Mouse (Mus musculus): Measurements from ENCODE around the gene Dolk.

DNA sequence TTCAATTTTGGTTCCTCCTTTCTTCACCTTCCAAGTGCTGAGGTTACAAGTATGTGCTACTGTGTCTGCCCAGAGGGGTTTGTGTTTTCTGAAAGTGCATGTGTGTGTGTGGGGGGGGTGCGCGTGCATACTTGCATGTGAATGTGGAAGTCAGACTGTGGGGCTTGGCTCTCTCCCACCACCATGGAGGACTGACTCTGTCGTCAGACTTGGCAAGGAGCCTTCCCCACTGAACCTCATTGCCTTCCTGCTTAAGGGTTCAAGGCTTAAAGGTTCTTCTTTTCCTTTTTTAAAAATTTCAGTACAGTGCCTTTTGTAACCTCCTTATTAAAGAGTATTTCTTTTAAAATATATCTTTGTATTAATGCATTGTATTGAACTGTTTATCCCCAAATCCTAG is 42.7 kb upstream of the Dolk start:
- TF ChIP-seq POLR2A (IDR thresholded peaks at IDR 0.05; ENCODE audit: borderline replicate concordance, insufficient read depth, low read length) (no peak), CTCF (IDR thresholded peaks at IDR 0.05; ENCODE audit: borderline replicate concordance, insufficient read depth, low read depth, low read length) (no peak)
